Mouse (Mus musculus) urinary bladder, postnatal 14 days (tissue): Measurements from ENCODE around the gene 4930535I16Rik.
"Not testable (repeated sequence)": the region's sequence is repeated elsewhere in the genome, so short reads cannot be mapped to it uniquely, and the experiment has no call there.

Experiments
- DNase-seq: peaks from one replicate; pipeline ENCODE4 v3.0.0; 2021; ENCODE audit warnings: low spot score

The 4930535I16Rik gene

GRCm38 (mm10) chr4:123917548-123918140 is at the start of gene 4930535I16Rik:
4930535I16Rik (minus strand) TSS chr4:123918022.
- DNase-seq: peak; percentile 26

GRCm38 (mm10) chr4:123962721-123963120 is 44.9 kb upstream of the 4930535I16Rik start:
- no peak for DNase-seq

- DNase-seq: no peak
Measured at GRCm38 (mm10) chr4:123960955-123961354, 43.1 kb upstream of the 4930535I16Rik start.

- DNase-seq: no peak
Measured at GRCm38 (mm10) chr4:123957891-123958290, 40.1 kb upstream of the 4930535I16Rik start.

GRCm38 (mm10) chr4:123957492-123957808 is 39.6 kb upstream of the 4930535I16Rik start:
- DNase-seq: no peak

- DNase-seq: peak; percentile 80
Measured at GRCm38 (mm10) chr4:123956703-123957491, 39.1 kb upstream of the 4930535I16Rik start.

GRCm38 (mm10) chr4:123952059-123952458 is 34.2 kb upstream of the 4930535I16Rik start:
- DNase-seq: no peak

GRCm38 (mm10) chr4:123949649-123950048 is 31.8 kb upstream of the 4930535I16Rik start:
- peak; percentile 70 for DNase-seq

GRCm38 (mm10) chr4:123948901-123949300 is 31.1 kb upstream of the 4930535I16Rik start:
- DNase-seq: no peak

GRCm38 (mm10) chr4:123947149-123947548 is 29.3 kb upstream of the 4930535I16Rik start:
- no peak for DNase-seq

- DNase-seq: no peak
Measured at GRCm38 (mm10) chr4:123946701-123947100, 28.9 kb upstream of the 4930535I16Rik start.

GRCm38 (mm10) chr4:123940878-123941277 is 23.1 kb upstream of the 4930535I16Rik start:
- not testable (repeated sequence) for DNase-seq

GRCm38 (mm10) chr4:123939838-123940237 is 22.0 kb upstream of the 4930535I16Rik start:
- DNase-seq: peak; percentile 74

GRCm38 (mm10) chr4:123936059-123936458 is 18.2 kb upstream of the 4930535I16Rik start:
- no peak for DNase-seq

- no peak for DNase-seq
Measured at GRCm38 (mm10) chr4:123934306-123934705, 16.5 kb upstream of the 4930535I16Rik start.

GRCm38 (mm10) chr4:123929994-123930393 is 12.2 kb upstream of the 4930535I16Rik start:
- no peak for DNase-seq

GRCm38 (mm10) chr4:123927961-123928360 is 10.1 kb upstream of the 4930535I16Rik start:
- DNase-seq: no peak

- DNase-seq: no peak
Measured at GRCm38 (mm10) chr4:123921055-123921565, 3.3 kb upstream of the 4930535I16Rik start.

- DNase-seq: no peak
Measured at GRCm38 (mm10) chr4:123918851-123919250, 1.0 kb upstream of the 4930535I16Rik start.

- DNase-seq: peak; percentile 100
Measured at GRCm38 (mm10) chr4:123916748-123917547, 874 bp downstream of the 4930535I16Rik start, which contains the start of gene Rragc. Rragc (plus strand) TSS chr4:123917446.

- no peak for DNase-seq
Measured at GRCm38 (mm10) chr4:123912431-123912830, 5.4 kb downstream of the 4930535I16Rik start.

GRCm38 (mm10) chr4:123911503-123911902 is 6.3 kb downstream of the 4930535I16Rik start:
- DNase-seq: no peak
